Mouse (Mus musculus) neural tube, embryonic 15.5 days (tissue): ENCODE results near the gene Ncor2. TPM values are rescaled to one million over a fixed set of nuclear protein-coding genes. Genes with fewer than 3 reads are reported as not detected.
A peak's percentile ranks its signal among the peaks of the same experiment; 100 is the strongest.

Experiments used
- ATAC-seq: fragments of 200-750 bp; cut with Nextera tagmentation; 2 replicates; pipeline ENCODE4 v1.8.0; 2017; ENCODE audit warnings: mild to moderate bottlenecking, moderate TSS enrichment, moderate library complexity; ENCODE audit not compliant: low FRiP score
- H3K27ac ChIP-seq: fragments of 300-500 bp; sonication (generic); replicated peaks from 2 replicates; pipeline ENCODE4 v1.5.1; 2015; ENCODE audit warnings: mild to moderate bottlenecking, inconsistent platforms
- H3K27me3 ChIP-seq: fragments of 300-500 bp; sonication (generic); replicated peaks from 2 replicates; pipeline ENCODE4 v1.6.1; 2015; ENCODE audit warnings: inconsistent platforms
- H3K36me3 ChIP-seq: fragments of 300-500 bp; sonication (generic); 2 replicates; pipeline ENCODE4 v1.6.1; 2015; ENCODE audit warnings: inconsistent platforms
- H3K4me1 ChIP-seq: fragments of 300-500 bp; sonication (generic); 2 replicates; pipeline ENCODE4 v1.6.1; 2015; ENCODE audit warnings: inconsistent platforms
- H3K4me2 ChIP-seq: fragments of 300-500 bp; sonication (generic); 2 replicates; pipeline ENCODE4 v1.6.1; 2015; ENCODE audit warnings: inconsistent platforms, mild to moderate bottlenecking, moderate library complexity
- H3K4me3 ChIP-seq: fragments of 300-500 bp; sonication (generic); replicated peaks from 2 replicates; pipeline ENCODE4 v1.5.1; 2015; ENCODE audit warnings: mild to moderate bottlenecking, inconsistent platforms
- H3K9ac ChIP-seq: fragments of 300-500 bp; sonication (generic); replicated peaks from 2 replicates; pipeline ENCODE4 v1.6.1; 2015; ENCODE audit warnings: mild to moderate bottlenecking, inconsistent platforms
- H3K9me3 ChIP-seq: fragments of 300-500 bp; sonication (generic); replicated peaks from 2 replicates; pipeline ENCODE4 v1.6.1; 2016; ENCODE audit warnings: inconsistent platforms
- WGBS: fragments of 180-500 bp; shearing (Covaris S2); methylation state at CpG from one replicate; pipeline ENCODE4 v1.1.7; 2015; ENCODE audit warnings: mixed read lengths; 5-methylcytosine and 5-hydroxymethylcytosine counted together
- polyA plus RNA-seq: library from polyadenylated mRNA; unstranded; fragments of >200 nt; fragmentation: Nextera tagmentation; extraction: Ambion mirVana; gene quantifications from 2 replicates; pipeline ENCODE4 v1.2.1, GENCODE M21; 2015

The Ncor2 gene
- polyA plus RNA-seq, 1 experiment from 2014 or later = 24.2 TPM

DNA sequence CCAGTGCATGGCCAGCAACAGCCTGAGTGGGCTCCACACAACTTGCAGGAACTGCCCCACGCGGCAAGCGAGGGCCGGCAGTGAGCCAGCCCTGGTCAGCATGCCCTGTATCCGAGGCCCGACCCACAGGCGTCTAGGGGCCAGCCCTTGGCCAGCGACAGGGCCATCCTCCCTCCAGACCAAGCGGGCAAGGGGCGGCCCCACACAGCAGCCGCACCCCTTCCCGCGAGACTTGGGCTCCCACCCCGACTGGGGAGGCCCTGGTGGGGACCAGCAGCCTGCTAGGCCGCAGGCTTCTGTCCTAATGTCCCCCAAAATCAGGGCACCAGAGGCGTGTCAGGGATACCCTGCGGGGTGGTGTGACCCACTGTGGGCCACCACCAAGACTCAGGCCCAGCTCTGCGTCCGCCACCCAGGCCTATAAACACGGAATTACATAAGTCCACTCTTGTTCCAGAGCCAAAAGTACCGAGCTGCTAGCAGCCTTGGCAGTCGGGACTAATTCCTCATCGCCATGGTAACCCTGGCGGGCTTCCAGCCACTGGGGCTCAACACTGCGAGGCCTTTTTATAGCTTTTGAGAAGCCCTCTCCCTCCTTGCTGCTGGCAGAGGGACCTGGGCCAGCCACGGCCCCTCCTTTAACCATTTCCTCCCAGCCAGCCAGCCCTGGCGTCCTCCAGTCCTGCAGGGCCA, 38.0 kb downstream of the Ncor2 start:
- Histone ChIP-seq H3K9ac (peak overlapping the region; percentile 29; the same call in 1 of the 2 replicates), H3K4me2 (peak overlapping the region; percentile 49), H3K27ac (peak overlapping the region; percentile 90), H3K27me3 (no peaks in the 10 kb centered on the region), H3K4me1 (peaks cover 85% of the 10 kb centered on the region), H3K36me3 (no peaks in the 10 kb centered on the region), H3K4me3 (peak overlapping the region; percentile 23), H3K9me3 (no peaks in the 10 kb centered on the region)
- 7% methylated on average over 27 of the region's 27 CpGs for WGBS
- ATAC-seq = peak; percentile 77

DNA sequence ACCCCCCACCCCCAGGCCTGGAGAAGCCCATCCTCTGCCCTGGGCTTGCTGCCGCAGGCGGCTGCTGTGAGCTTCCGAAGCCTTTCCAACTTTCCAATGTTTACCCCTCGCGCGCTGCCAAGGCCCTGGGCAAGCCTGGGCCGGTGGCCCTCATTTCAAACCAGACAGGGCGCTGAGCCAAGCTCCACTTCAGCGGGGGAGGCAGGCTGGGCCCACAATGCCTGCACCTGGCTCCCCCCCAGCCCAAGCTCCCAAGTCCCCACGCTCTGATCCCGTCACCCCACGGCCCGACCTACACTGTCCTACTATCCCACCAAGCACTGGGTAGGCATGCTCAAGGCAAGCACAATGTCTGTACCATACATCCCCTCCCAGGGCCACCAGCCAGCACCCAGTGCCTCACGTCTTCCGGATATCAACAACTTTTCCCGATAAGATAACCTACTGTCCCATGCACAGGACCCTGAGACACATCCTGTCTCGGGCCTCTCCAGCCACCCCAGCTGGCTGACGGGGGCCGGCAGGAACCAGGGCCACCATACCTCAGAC, 38.8 kb downstream of the Ncor2 start:
- ATAC-seq = peak; percentile 14
- Histone ChIP-seq H3K4me1 (peaks cover 85% of the 10 kb centered on the region), H3K36me3 (no peaks in the 10 kb centered on the region), H3K27ac (peak overlapping the region; percentile 90), H3K4me2 (peak overlapping the region; percentile 49), H3K27me3 (no peaks in the 10 kb centered on the region), H3K4me3 (peak overlapping the region; percentile 23), H3K9me3 (no peaks in the 10 kb centered on the region), H3K9ac (peak overlapping the region; percentile 29; the same call in 1 of the 2 replicates)
- WGBS = 35% methylated on average over 19 of the region's 19 CpGs

- Histone ChIP-seq H3K4me1 (peaks cover 90% of the 10 kb centered on the region), H3K9me3 (no peaks in the 10 kb centered on the region), H3K4me2 (peak overlapping the region; percentile 49; the same call in 1 of the 2 replicates), H3K27me3 (no peaks in the 10 kb centered on the region), H3K4me3 (no peak overlapping the region), H3K27ac (peak overlapping the region; percentile 90), H3K9ac (no peak overlapping the region), H3K36me3 (no peaks in the 10 kb centered on the region)
- WGBS = 71% methylated on average over 5 of the region's 5 CpGs
- no peak for ATAC-seq
These were observed 39.4 kb downstream of the Ncor2 start for GRCm38 (mm10) chr5:125139669-125140068.

GRCm38 (mm10) chr5:125138841-125139430, 40.1 kb downstream of the Ncor2 start:
- H3K4me3 ChIP-seq = no peak overlapping the region
- no peaks in the 10 kb centered on the region for H3K9me3 ChIP-seq
- H3K27ac ChIP-seq = peak overlapping the region; percentile 90
- peak overlapping the region; percentile 3; the same call in 1 of the 2 replicates for H3K4me2 ChIP-seq
- 81% methylated on average over 13 of the region's 13 CpGs for WGBS
- no peak for ATAC-seq
- peaks cover 94% of the 10 kb centered on the region for H3K4me1 ChIP-seq
- no peak overlapping the region for H3K9ac ChIP-seq
- no peaks in the 10 kb centered on the region for H3K27me3 ChIP-seq
- H3K36me3 ChIP-seq = no peaks in the 10 kb centered on the region

GRCm38 (mm10) chr5:125137672-125138285, 41.2 kb downstream of the Ncor2 start:
- ATAC-seq = no peak

GRCm38 (mm10) chr5:125136996-125137671, 41.9 kb downstream of the Ncor2 start:
- no peaks in the 10 kb centered on the region for H3K9me3 ChIP-seq
- 59% methylated on average over 14 of the region's 14 CpGs for WGBS
- H3K36me3 ChIP-seq = no peaks in the 10 kb centered on the region
- no peak for ATAC-seq
- H3K4me3 ChIP-seq = no peak overlapping the region
- H3K27me3 ChIP-seq = no peaks in the 10 kb centered on the region
- H3K9ac ChIP-seq = no peak overlapping the region
- peaks cover 94% of the 10 kb centered on the region for H3K4me1 ChIP-seq
- peak overlapping the region; percentile 43 for H3K27ac ChIP-seq
- no peak overlapping the region for H3K4me2 ChIP-seq

More at GRCm38 (mm10) chr5:125137672-125138285, 41.2 kb downstream of the Ncor2 start:
- WGBS = 89% methylated on average over 18 of the region's 18 CpGs
- H3K27ac ChIP-seq = peak overlapping the region; percentile 90; the same call in 1 of the 2 replicates
- no peak overlapping the region for H3K9ac ChIP-seq
- no peak overlapping the region for H3K4me2 ChIP-seq
- no peaks in the 10 kb centered on the region for H3K36me3 ChIP-seq
- H3K4me3 ChIP-seq = no peak overlapping the region
- H3K4me1 ChIP-seq = peaks cover 94% of the 10 kb centered on the region
- no peaks in the 10 kb centered on the region for H3K9me3 ChIP-seq
- H3K27me3 ChIP-seq = no peaks in the 10 kb centered on the region

GRCm38 (mm10) chr5:125136296-125136995, 42.6 kb downstream of the Ncor2 start:
- no peak overlapping the region for H3K4me3 ChIP-seq
- no peak overlapping the region for H3K9ac ChIP-seq
- no peak overlapping the region for H3K4me2 ChIP-seq
- H3K36me3 ChIP-seq = no peaks in the 10 kb centered on the region
- no peaks in the 10 kb centered on the region for H3K27me3 ChIP-seq
- H3K4me1 ChIP-seq = peaks cover 94% of the 10 kb centered on the region
- H3K9me3 ChIP-seq = no peaks in the 10 kb centered on the region
- ATAC-seq = no peak
- WGBS = 67% methylated on average over 5 of the region's 5 CpGs
- H3K27ac ChIP-seq = peak overlapping the region; percentile 43

DNA sequence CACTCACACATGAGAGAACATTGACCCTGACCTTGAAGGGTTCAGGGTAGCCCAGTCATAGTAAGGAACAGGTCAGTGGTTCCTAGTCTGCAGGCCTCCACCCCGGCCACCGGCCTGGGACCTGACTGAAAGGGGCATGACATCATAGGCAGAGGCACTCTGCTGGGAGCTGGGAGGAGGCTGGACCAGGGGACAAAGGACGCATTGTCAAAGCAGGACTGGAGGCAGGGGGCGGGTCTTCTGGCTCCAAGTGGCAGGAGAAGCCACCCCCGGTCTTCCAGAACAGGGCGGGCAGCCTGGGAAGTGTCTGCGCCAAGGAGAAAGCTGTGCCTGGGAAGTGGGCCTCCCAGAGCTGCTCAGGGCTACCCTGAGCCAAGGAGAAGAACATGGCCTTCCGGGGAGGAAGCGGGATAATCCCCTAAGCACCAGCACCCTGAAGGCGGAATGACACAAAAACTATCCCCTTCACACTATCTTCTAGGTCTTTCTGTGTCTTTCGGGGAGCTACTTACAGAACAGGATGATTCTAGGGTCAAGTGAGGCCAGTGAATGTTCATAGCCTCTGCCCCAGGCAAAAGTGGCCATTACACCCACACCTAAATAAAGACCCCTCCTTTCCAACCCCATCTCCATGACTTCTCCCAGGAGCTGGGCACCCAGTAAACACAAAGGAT, 44.1 kb downstream of the Ncor2 start:
- H3K9me3 ChIP-seq = no peaks in the 10 kb centered on the region
- peaks cover 94% of the 10 kb centered on the region for H3K4me1 ChIP-seq
- H3K9ac ChIP-seq = no peak overlapping the region
- WGBS = 14% methylated on average over 11 of the region's 11 CpGs
- H3K4me3 ChIP-seq = no peak overlapping the region
- peak; percentile 65 for ATAC-seq
- H3K27ac ChIP-seq = peak overlapping the region; percentile 83
- H3K27me3 ChIP-seq = no peaks in the 10 kb centered on the region
- H3K4me2 ChIP-seq = peak overlapping the region; percentile 19; the same call in 1 of the 2 replicates
- H3K36me3 ChIP-seq = no peaks in the 10 kb centered on the region

DNA sequence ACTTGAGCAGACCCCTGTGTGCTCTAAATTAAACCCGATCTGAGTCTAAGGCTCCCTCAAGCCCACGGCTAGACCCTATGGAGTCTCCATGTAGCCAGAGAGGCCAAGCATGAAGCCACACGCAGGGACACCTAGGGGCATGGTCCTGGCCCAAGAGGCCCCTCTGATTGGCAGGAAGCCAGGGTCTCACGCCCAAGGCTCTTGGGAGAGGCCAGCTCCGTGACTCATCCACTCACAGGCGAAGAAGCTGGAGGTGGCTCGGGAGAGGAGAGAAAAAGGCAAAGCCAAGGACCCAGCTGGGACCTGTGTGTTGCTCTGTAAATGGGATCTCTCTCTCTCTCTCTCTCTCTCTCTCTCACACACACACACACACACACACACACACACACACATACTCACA, 44.6 kb downstream of the Ncor2 start:
- Histone ChIP-seq H3K9me3 (no peaks in the 10 kb centered on the region), H3K27me3 (no peaks in the 10 kb centered on the region), H3K4me2 (no peak overlapping the region), H3K27ac (peak overlapping the region; percentile 83), H3K9ac (no peak overlapping the region), H3K4me3 (no peak overlapping the region), H3K36me3 (no peaks in the 10 kb centered on the region), H3K4me1 (peaks cover 94% of the 10 kb centered on the region)
- 16% methylated on average over 7 of the region's 7 CpGs for WGBS
- ATAC-seq = peak; percentile 10; the same call in 1 of the 2 replicates

DNA sequence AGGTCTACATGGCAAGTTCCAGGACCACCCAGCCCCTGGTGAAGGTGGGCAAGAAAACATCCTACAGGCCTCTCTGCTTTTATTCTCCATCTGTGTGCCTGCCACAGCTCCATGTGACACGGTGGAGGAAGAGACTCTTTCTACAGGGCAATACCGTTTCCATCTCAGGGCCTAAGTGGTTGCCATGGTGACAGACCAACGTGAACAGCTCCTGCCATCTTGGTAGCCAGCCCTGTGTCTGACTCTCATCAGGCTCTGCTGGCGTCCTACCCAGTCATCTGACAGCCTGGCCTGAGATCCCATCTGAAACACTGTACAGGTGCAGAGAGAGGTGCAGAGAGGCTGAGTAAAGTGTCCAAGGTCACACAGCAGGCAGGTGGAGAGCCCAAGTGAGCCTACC, 45.4 kb downstream of the Ncor2 start:
- Histone ChIP-seq H3K9ac (no peak overlapping the region), H3K27ac (peak overlapping the region; percentile 83), H3K4me2 (no peak overlapping the region), H3K4me3 (no peak overlapping the region), H3K9me3 (no peaks in the 10 kb centered on the region), H3K36me3 (no peaks in the 10 kb centered on the region), H3K27me3 (no peaks in the 10 kb centered on the region), H3K4me1 (peaks cover 94% of the 10 kb centered on the region)
- ATAC-seq = no peak
- 10% methylated on average over 4 of the region's 4 CpGs for WGBS
